Mouse (Mus musculus): Measurements from ENCODE around the gene Olfr154. TPM values are rescaled to one million over a fixed set of nuclear protein-coding genes. Genes with fewer than 3 reads are reported as not detected.
"Not testable (repeated sequence)": the region's sequence is repeated elsewhere in the genome, so short reads cannot be mapped to it uniquely, and the experiment has no call there.

The Olfr154 gene
- not detected in 2 replicates for polyA plus RNA-seq (2012; rRNA removed)

- DNase-seq; H3K27me3 ChIP-seq (ENCODE audit: control insufficient read depth, insufficient read depth, low read length); H3K27ac ChIP-seq (ENCODE audit: insufficient read depth, low read length); H3K4me3 ChIP-seq (replicated peaks; ENCODE audit: insufficient read depth, low read depth, low read length); H3K4me1 ChIP-seq (ENCODE audit: control insufficient read depth, insufficient read depth, low read length): not testable (repeated sequence)
Observed at GRCm38 (mm10) chr2:85664355-85664754, at the start of gene Olfr154. TSS of gene Olfr154 (minus strand) at chr2:85664455.

- Histone ChIP-seq H3K4me1 (ENCODE audit: control insufficient read depth, insufficient read depth, low read length) (no peaks in the 10 kb centered on the region), H3K27ac (ENCODE audit: insufficient read depth, low read length) (no peak overlapping the region), H3K27me3 (ENCODE audit: control insufficient read depth, insufficient read depth, low read length) (no peaks in the 10 kb centered on the region), H3K4me3 (replicated peaks; ENCODE audit: insufficient read depth, low read depth, low read length) (no peak overlapping the region)
- DNase-seq: no peak
- 39% methylated on average over 1 of the region's 1 CpGs for WGBS
- TF ChIP-seq CTCF (IDR thresholded peaks at IDR 0.05; ENCODE audit: borderline replicate concordance, insufficient read depth, low read depth, low read length) (no peak), POLR2A (IDR thresholded peaks at IDR 0.05; ENCODE audit: borderline replicate concordance, insufficient read depth, low read length) (no peak)
Observed at GRCm38 (mm10) chr2:85711159-85711558, 46.9 kb upstream of the Olfr154 start.

GRCm38 (mm10) chr2:85710680-85711079 is 46.4 kb upstream of the Olfr154 start:
- DNase-seq; H3K4me1 ChIP-seq (ENCODE audit: control insufficient read depth, insufficient read depth, low read length); H3K4me3 ChIP-seq (replicated peaks; ENCODE audit: insufficient read depth, low read depth, low read length); H3K27ac ChIP-seq (ENCODE audit: insufficient read depth, low read length); H3K27me3 ChIP-seq (ENCODE audit: control insufficient read depth, insufficient read depth, low read length): not testable (repeated sequence)
- WGBS: 84% methylated on average over 2 of the region's 2 CpGs

GRCm38 (mm10) chr2:85689131-85689530 is 24.9 kb upstream of the Olfr154 start, which contains the start of gene Olfr1008:
TSS of gene Olfr1008 (plus strand) at chr2:85689431.
- Histone ChIP-seq H3K4me1 (ENCODE audit: control insufficient read depth, insufficient read depth, low read length) (no peaks in the 10 kb centered on the region), H3K27ac (ENCODE audit: insufficient read depth, low read length) (no peak within 1 kb of the TSS), H3K27me3 (ENCODE audit: control insufficient read depth, insufficient read depth, low read length) (no peaks in the 10 kb centered on the region), H3K4me3 (replicated peaks; ENCODE audit: insufficient read depth, low read depth, low read length) (no peak within 1 kb of the TSS)
- no peak for TF ChIP-seq CTCF (IDR thresholded peaks at IDR 0.05; ENCODE audit: borderline replicate concordance, insufficient read depth, low read depth, low read length)
- no peak for TF ChIP-seq POLR2A (IDR thresholded peaks at IDR 0.05; ENCODE audit: borderline replicate concordance, insufficient read depth, low read length)
- DNase-seq: no peak

- Histone ChIP-seq H3K27me3 (ENCODE audit: control insufficient read depth, insufficient read depth, low read length) (no peaks in the 10 kb centered on the region), H3K4me3 (replicated peaks; ENCODE audit: insufficient read depth, low read depth, low read length) (no peak within 1 kb of the TSS), H3K4me1 (ENCODE audit: control insufficient read depth, insufficient read depth, low read length) (no peaks in the 10 kb centered on the region), H3K27ac (ENCODE audit: insufficient read depth, low read length) (no peak within 1 kb of the TSS)
- DNase-seq: no peak
- TF ChIP-seq CTCF (IDR thresholded peaks at IDR 0.05; ENCODE audit: borderline replicate concordance, insufficient read depth, low read depth, low read length) (no peak), POLR2A (IDR thresholded peaks at IDR 0.05; ENCODE audit: borderline replicate concordance, insufficient read depth, low read length) (no peak)
Observed at GRCm38 (mm10) chr2:85678667-85679066, 14.4 kb upstream of the Olfr154 start, which contains the start of gene Olfr1006. TSS of gene Olfr1006 (minus strand) at chr2:85678767.

GRCm38 (mm10) chr2:85650604-85651003 is 13.7 kb downstream of the Olfr154 start, which contains the start of gene Olfr1002:
TSS of gene Olfr1002 (minus strand) at chr2:85650704.
- Histone ChIP-seq H3K4me3 (replicated peaks; ENCODE audit: insufficient read depth, low read depth, low read length) (no peak within 1 kb of the TSS), H3K4me1 (ENCODE audit: control insufficient read depth, insufficient read depth, low read length) (no peaks in the 10 kb centered on the region), H3K27me3 (ENCODE audit: control insufficient read depth, insufficient read depth, low read length) (no peaks in the 10 kb centered on the region), H3K27ac (ENCODE audit: insufficient read depth, low read length) (no peak within 1 kb of the TSS)
- TF ChIP-seq CTCF (IDR thresholded peaks at IDR 0.05; ENCODE audit: borderline replicate concordance, insufficient read depth, low read depth, low read length) (no peak), POLR2A (IDR thresholded peaks at IDR 0.05; ENCODE audit: borderline replicate concordance, insufficient read depth, low read length) (no peak)
- 87% methylated on average over 1 of the region's 1 CpGs for WGBS
- DNase-seq: no peak

Other genes starting within 250 kb of the Olfr154 start
- gene Olfr993, start 249.6 kb downstream of the Olfr154 start, polyA plus RNA-seq (2012; rRNA removed): not detected in 2 replicates
- gene Olfr994, start 228.0 kb downstream of the Olfr154 start, polyA plus RNA-seq (2012; rRNA removed): not detected in 2 replicates
- not detected in 2 replicates for gene Olfr995, start 220.8 kb downstream of the Olfr154 start, polyA plus RNA-seq (2012; rRNA removed)
- gene 4833423E24Rik, start 145.4 kb downstream of the Olfr154 start, polyA plus RNA-seq (2012; rRNA removed): 0.11 and 0.13 TPM in 2 replicates
- gene Olfr996, start 85.2 kb downstream of the Olfr154 start, polyA plus RNA-seq (2012; rRNA removed): not detected in 2 replicates
- gene Olfr998, start 75.5 kb downstream of the Olfr154 start, polyA plus RNA-seq (2012; rRNA removed): not detected in 2 replicates
- gene Olfr1000, start 52.6 kb downstream of the Olfr154 start, polyA plus RNA-seq (2012; rRNA removed): not detected in 2 replicates
- gene Olfr1002, start 13.8 kb downstream of the Olfr154 start, polyA plus RNA-seq (2012; rRNA removed): not detected in 2 replicates
- not detected in 2 replicates for gene Olfr1006, start 14.3 kb upstream of the Olfr154 start, polyA plus RNA-seq (2012; rRNA removed)
- gene Olfr1008, start 25.0 kb upstream of the Olfr154 start, polyA plus RNA-seq (2012; rRNA removed): not detected in 2 replicates
- gene Olfr1009, start 51.0 kb upstream of the Olfr154 start, polyA plus RNA-seq (2012; rRNA removed): not detected in 2 replicates
- gene Olfr1012, start 98.3 kb upstream of the Olfr154 start, polyA plus RNA-seq (2012; rRNA removed): not detected in 2 replicates
- gene Olfr1013, start 102.6 kb upstream of the Olfr154 start, polyA plus RNA-seq (2012; rRNA removed): not detected in 2 replicates
- gene Olfr1014, start 108.3 kb upstream of the Olfr154 start, polyA plus RNA-seq (2012; rRNA removed): not detected in 2 replicates
- gene Olfr1015, start 117.6 kb upstream of the Olfr154 start, polyA plus RNA-seq (2012; rRNA removed): not detected in 2 replicates
- gene Olfr1016, start 138.1 kb upstream of the Olfr154 start, polyA plus RNA-seq (2012; rRNA removed): not detected in 2 replicates
- not detected in 2 replicates for gene Olfr1018, start 154.0 kb upstream of the Olfr154 start, polyA plus RNA-seq (2012; rRNA removed)
- gene Olfr1019, start 181.0 kb upstream of the Olfr154 start, polyA plus RNA-seq (2012; rRNA removed): not detected in 2 replicates
- not detected in 2 replicates for gene Olfr1020, start 182.6 kb upstream of the Olfr154 start, polyA plus RNA-seq (2012; rRNA removed)
- gene Olfr1022, start 204.1 kb upstream of the Olfr154 start, polyA plus RNA-seq (2012; rRNA removed): not detected in 2 replicates
- gene Olfr1023, start 221.2 kb upstream of the Olfr154 start, polyA plus RNA-seq (2012; rRNA removed): not detected in 2 replicates
- gene Olfr1024, start 240.6 kb upstream of the Olfr154 start, polyA plus RNA-seq (2012; rRNA removed): not detected in 2 replicates